Mouse (Mus musculus) heart, adult 2 months (tissue): Measurements from ENCODE around the gene Chd3. TPM values are rescaled to one million over a fixed set of nuclear protein-coding genes. Genes with fewer than 3 reads are reported as not detected.

Experiments
- DNase-seq, 2 experiments: peaks; one replicate each; pipeline ENCODE4 v3.0.0; 2021
- H3K27ac ChIP-seq: fragments of 200-600 bp; 2 replicates; pipeline ENCODE4 v1.8.1; 2022
- H3K27me3 ChIP-seq: fragments of 200-500 bp; 2 replicates; pipeline ENCODE4 v1.6.1; 2012; ENCODE audit warnings: mild to moderate bottlenecking, low read length, inconsistent platforms, mixed read lengths; ENCODE audit not compliant: control insufficient read depth, insufficient read depth
- H3K36me3 ChIP-seq: fragments of 200-500 bp; 2 replicates; pipeline ENCODE4 v1.6.1; 2012; ENCODE audit warnings: low read length, inconsistent platforms; ENCODE audit not compliant: control insufficient read depth, insufficient read depth
- H3K4me1 ChIP-seq: fragments of 200-500 bp; 2 replicates; pipeline ENCODE4 v1.6.1; 2011; ENCODE audit warnings: low read length; ENCODE audit not compliant: control insufficient read depth, insufficient read depth
- H3K4me3 ChIP-seq: fragments of 200-600 bp; 2 replicates; pipeline ENCODE4 v1.8.1; 2022
- H3K79me2 ChIP-seq: fragments of 200-500 bp; replicated peaks from 2 replicates; pipeline ENCODE4 v1.6.1; 2012; ENCODE audit warnings: mild to moderate bottlenecking, inconsistent platforms, low read length, moderate library complexity, mixed read lengths; ENCODE audit not compliant: control insufficient read depth, insufficient read depth
- H3K9ac ChIP-seq: fragments of 200-500 bp; 2 replicates; pipeline ENCODE4 v1.6.1; 2012; ENCODE audit warnings: low read depth, mild to moderate bottlenecking, control low read depth, inconsistent platforms, low read length, mixed read lengths
- CTCF ChIP-seq: fragments of 200-600 bp; IDR thresholded peaks from 2 replicates; pipeline ENCODE4 v1.8.1; 2022; ENCODE audit warnings: antibody characterized with exemption, mild to moderate bottlenecking, moderate library complexity
- EP300 ChIP-seq: fragments of 200-500 bp; IDR thresholded peaks from 2 replicates; pipeline ENCODE4 v1.6.1; 2011; ENCODE audit warnings: low read depth, low read length, control low read depth; ENCODE audit not compliant: insufficient read depth
- POLR2A ChIP-seq: fragments of 200-500 bp; IDR thresholded peaks from 2 replicates; pipeline ENCODE4 v1.6.1; 2011; ENCODE audit warnings: mild to moderate bottlenecking, low read depth, low read length, control low read depth; ENCODE audit not compliant: insufficient read depth
- WGBS: fragments of 180-500 bp; shearing (Covaris S2); methylation state at CpG from one replicate; pipeline ENCODE4 v1.1.7; 2018; 5-methylcytosine and 5-hydroxymethylcytosine counted together
- intact Hi-C: fragments of 180-260 bp; cut with DNase I; formaldehyde crosslinking; loops from one replicate; pipeline ENCODE4 v1.15.1; 2025
- polyA plus RNA-seq: library from polyadenylated mRNA; depleted of rRNA; stranded (reverse); fragments of >200 nt; gene quantifications from 2 replicates; pipeline ENCODE4 v1.2.3, GENCODE M21; 2012
- total RNA-seq, 2 experiments: library from RNA; stranded (reverse); gene quantifications; 2 replicates each; pipeline ENCODE4 v1.2.3; 2021

Chd3 gene
- total and polyA plus RNA-seq, 3 experiments, result 18.3 to 22.2 (median 20.2) TPM

- 45% methylated on average over 66 of the region's 66 CpGs for WGBS
- H3K4me3 ChIP-seq, result peak overlapping the region; percentile 57
- TF ChIP-seq CTCF, result no peak
- TF ChIP-seq EP300, result no peak
- TF ChIP-seq POLR2A, result no peak
- peaks cover 3% of the 10 kb centered on the region for H3K4me1 ChIP-seq
- intact Hi-C loops, result loop anchor here (5.0 to 10.0 kb wide), 2 partner anchors 178 to 295 kb away; no protein-coding TSS in a partner anchor
- H3K9ac ChIP-seq, result peak overlapping the region; percentile 23; the same call in 1 of the 2 replicates
- H3K27ac ChIP-seq, result peak overlapping the region; percentile 100
- H3K36me3 ChIP-seq, result no peaks in the 10 kb centered on the region
- no peaks in the 10 kb centered on the region for H3K79me2 ChIP-seq
- peak; percentile 57 to 58 for DNase-seq
- H3K27me3 ChIP-seq, result no peaks in the 10 kb centered on the region
These were observed 30.2 kb upstream of the Chd3 start for GRCm38 (mm10) chr11:69399201-69400082.

- peaks cover 2% of the 10 kb centered on the region; the same call in 1 of the 2 replicates for H3K36me3 ChIP-seq
- 32% methylated on average over 21 of the region's 21 CpGs for WGBS
- peak; percentile 14 to 38 for DNase-seq
- H3K4me3 ChIP-seq, result peak overlapping the region; percentile 57
- no peak for TF ChIP-seq POLR2A
- TF ChIP-seq CTCF, result no peak
- peaks cover 3% of the 10 kb centered on the region for H3K4me1 ChIP-seq
- intact Hi-C loops, result loop anchor here (5.0 kb wide), 1 partner anchor 179 kb away; no protein-coding TSS in a partner anchor
- H3K27ac ChIP-seq, result peak overlapping the region; percentile 100
- H3K9ac ChIP-seq, result peak overlapping the region; percentile 93; the same call in 1 of the 2 replicates
- H3K27me3 ChIP-seq, result no peaks in the 10 kb centered on the region
- H3K79me2 ChIP-seq, result no peaks in the 10 kb centered on the region
These were observed 29.4 kb upstream of the Chd3 start for GRCm38 (mm10) chr11:69398486-69399200.

DNA sequence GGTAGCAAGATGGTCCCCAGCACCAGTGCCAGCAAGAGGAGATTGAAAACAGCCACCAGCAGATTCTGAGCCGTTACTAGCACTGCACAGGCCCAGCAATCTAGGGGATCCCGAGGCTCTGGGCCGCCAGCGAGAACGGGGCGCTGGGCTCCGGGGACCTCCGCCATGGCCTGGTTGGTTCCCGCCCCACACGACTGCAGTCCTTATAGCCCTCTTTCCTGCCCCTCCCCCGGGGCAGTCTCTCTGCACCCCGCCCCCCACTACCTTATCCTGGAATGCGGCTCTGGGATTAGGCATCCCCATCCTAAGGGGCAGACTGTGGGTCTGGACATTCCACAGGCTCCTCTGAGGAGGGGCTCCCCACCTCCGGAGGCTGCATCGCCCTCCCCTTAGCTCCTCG lies 28.9 kb upstream of the Chd3 start, which contains the start of gene Tmem88:
TSS of gene Tmem88 (minus strand) at position 176 of the 400 bp plus-strand sequence.
- DNase-seq, result peak; percentile 73 to 80
- Histone ChIP-seq H3K79me2 (no peaks in the 10 kb centered on the region), H3K4me1 (peaks cover 3% of the 10 kb centered on the region), H3K27ac (peak within 1 kb of the TSS; percentile 100), H3K27me3 (no peaks in the 10 kb centered on the region), H3K9ac (peak within 1 kb of the TSS; percentile 93), H3K4me3 (peak within 1 kb of the TSS; percentile 57), H3K36me3 (peaks cover 2% of the 10 kb centered on the region; the same call in 1 of the 2 replicates)
- intact Hi-C loops, result loop anchor here (5.0 kb wide), 1 partner anchor 179 kb away; no protein-coding TSS in a partner anchor
- TF ChIP-seq EP300, result peak; percentile 71; the same call in 1 of the 2 replicates
- TF ChIP-seq POLR2A, result peak; percentile 95
- no peak for TF ChIP-seq CTCF
- 15% methylated on average over 16 of the region's 16 CpGs for WGBS

DNA sequence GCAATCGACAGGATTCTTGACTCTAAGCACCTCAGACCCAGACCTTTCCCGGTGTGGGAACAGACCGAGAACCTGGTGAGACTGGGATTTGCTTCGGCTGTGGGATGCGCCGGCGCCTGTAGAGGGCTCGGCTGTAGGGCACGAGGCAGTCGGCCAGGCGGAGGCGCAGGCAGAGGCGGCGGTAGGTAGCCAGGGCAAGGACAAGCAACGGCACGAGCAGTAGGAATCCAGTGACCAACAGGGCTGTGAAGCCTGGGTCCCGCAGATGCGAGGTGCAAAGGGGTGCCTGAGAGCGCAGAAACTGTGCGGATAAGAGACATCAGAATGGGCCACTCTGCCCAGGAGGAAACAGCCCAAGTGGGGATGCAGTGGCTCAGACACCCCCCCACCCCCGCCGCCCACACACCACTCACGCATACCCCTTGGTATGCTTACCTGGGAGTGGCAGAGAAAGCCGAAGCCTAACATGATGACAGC lies 28.4 kb upstream of the Chd3 start:
- intact Hi-C loops, result loop anchor here (5.0 kb wide), 1 partner anchor 180 kb away; no protein-coding TSS in a partner anchor
- Histone ChIP-seq H3K4me3 (peak overlapping the region; percentile 57), H3K9ac (peak overlapping the region; percentile 93), H3K36me3 (peaks cover 2% of the 10 kb centered on the region; the same call in 1 of the 2 replicates), H3K27me3 (no peaks in the 10 kb centered on the region), H3K27ac (peak overlapping the region; percentile 100), H3K79me2 (no peaks in the 10 kb centered on the region), H3K4me1 (peaks cover 3% of the 10 kb centered on the region)
- peak; percentile 47 to 57 for DNase-seq
- no peak for TF ChIP-seq POLR2A
- no peak for TF ChIP-seq EP300
- 0 out of 2 replicates have a peak, but pooled peaks have one; percentile 14 for TF ChIP-seq CTCF
- WGBS, result 22% methylated on average over 24 of the region's 24 CpGs

- Histone ChIP-seq H3K79me2 (no peaks in the 10 kb centered on the region), H3K9ac (peak overlapping the region; percentile 22), H3K4me3 (peak overlapping the region; percentile 75), H3K4me1 (peaks cover 3% of the 10 kb centered on the region), H3K27me3 (no peaks in the 10 kb centered on the region), H3K27ac (peak overlapping the region; percentile 100), H3K36me3 (peaks cover 2% of the 10 kb centered on the region; the same call in 1 of the 2 replicates)
- intact Hi-C loops, result loop anchor here (5.0 kb wide), 1 partner anchor 181 kb away; no protein-coding TSS in a partner anchor
- WGBS, result 31% methylated on average over 11 of the region's 11 CpGs
- peak; percentile 79 to 86 for DNase-seq
- TF ChIP-seq CTCF, result no peak
- peak; percentile 97 for TF ChIP-seq EP300
- peak; percentile 72 for TF ChIP-seq POLR2A
These were observed 27.6 kb upstream of the Chd3 start for GRCm38 (mm10) chr11:69396772-69397171.
